Mouse (Mus musculus): ENCODE results near the gene Spink4. TPM values are rescaled to one million over a fixed set of nuclear protein-coding genes. Genes with fewer than 3 reads are reported as not detected.
A peak's percentile ranks its signal among the peaks of the same experiment; 100 is the strongest.

The Spink4 gene
- polyA plus RNA-seq, 1 experiment: not detected

DNA sequence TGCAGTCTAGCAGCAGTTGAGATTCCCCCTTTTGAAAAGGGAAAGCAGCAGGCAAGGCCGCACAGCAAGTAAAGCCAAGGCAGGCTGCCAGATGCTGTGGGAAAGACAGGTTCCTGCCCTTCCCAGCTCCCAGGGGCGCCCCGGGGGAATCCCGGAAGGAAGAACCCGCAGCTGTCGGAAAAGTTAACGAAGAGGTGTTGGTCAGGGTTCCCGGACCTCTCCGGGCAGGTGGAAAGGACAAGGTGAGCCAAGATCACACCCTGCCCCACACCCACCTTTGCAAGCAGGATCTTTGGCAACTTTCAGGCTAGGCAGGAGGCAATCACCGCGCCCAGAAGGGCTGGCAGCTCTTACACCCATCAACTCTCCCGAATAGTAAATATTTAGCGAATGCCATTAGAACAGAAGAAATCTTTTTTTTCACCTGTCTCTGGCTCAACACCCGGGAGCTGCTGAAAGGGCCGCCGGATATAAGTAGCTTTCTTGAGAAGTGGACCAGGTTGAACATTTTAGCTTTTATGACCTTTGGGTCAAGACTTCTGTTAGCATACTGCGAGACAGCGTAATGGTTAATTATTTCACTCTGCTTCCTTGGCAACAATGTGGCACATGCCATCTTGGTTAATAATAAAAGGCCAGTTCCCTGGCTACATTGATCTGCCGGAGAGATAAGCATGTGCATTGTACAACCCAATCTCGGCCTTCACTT is 11.4 kb upstream of the Spink4 start:
- TF ChIP-seq CTCF (IDR thresholded peaks at IDR 0.05; ENCODE audit: low read depth, low read length) (no peak), EP300 (IDR thresholded peaks at IDR 0.05; ENCODE audit: insufficient read depth, low read depth, low read length) (peak; percentile 15; the same call in 1 of the 2 replicates), POLR2A (IDR thresholded peaks at IDR 0.05; ENCODE audit: insufficient read depth, low read length) (no peak)
- Histone ChIP-seq H3K36me3 (ENCODE audit: control insufficient read depth, insufficient read depth, low read length, poor library complexity, severe bottlenecking) (no peaks in the 10 kb centered on the region), H3K9me3 (replicated peaks; ENCODE audit: control insufficient read depth, insufficient read depth, low read length, poor library complexity, severe bottlenecking) (no peaks in the 10 kb centered on the region), H3K27ac (ENCODE audit: insufficient read depth, low read length) (peak overlapping the region; percentile 58), H3K4me1 (ENCODE audit: control insufficient read depth, insufficient read depth, low read length) (peaks cover 2% of the 10 kb centered on the region), H3K9ac (ENCODE audit: low read depth, poor library complexity, severe bottlenecking) (peak overlapping the region; percentile 19), H3K4me3 (ENCODE audit: low read depth, low read length) (peak overlapping the region; percentile 11), H3K27me3 (ENCODE audit: control insufficient read depth, insufficient read depth, low read length, poor library complexity, severe bottlenecking) (no peaks in the 10 kb centered on the region)

GRCm38 (mm10) chr4:40914287-40914867 is 5.5 kb upstream of the Spink4 start:
- no peak overlapping the region for H3K4me3 ChIP-seq (ENCODE audit: low read depth, low read length)
- H3K9ac ChIP-seq (ENCODE audit: low read depth, poor library complexity, severe bottlenecking): no peak overlapping the region
- TF ChIP-seq CTCF (IDR thresholded peaks at IDR 0.05; ENCODE audit: low read depth, low read length) (no peak), POLR2A (IDR thresholded peaks at IDR 0.05; ENCODE audit: insufficient read depth, low read length) (no peak), EP300 (IDR thresholded peaks at IDR 0.05; ENCODE audit: insufficient read depth, low read depth, low read length) (no peak)
- H3K9me3 ChIP-seq (replicated peaks; ENCODE audit: control insufficient read depth, insufficient read depth, low read length, poor library complexity, severe bottlenecking): no peaks in the 10 kb centered on the region
- no peaks in the 10 kb centered on the region for H3K36me3 ChIP-seq (ENCODE audit: control insufficient read depth, insufficient read depth, low read length, poor library complexity, severe bottlenecking)
- H3K4me1 ChIP-seq (ENCODE audit: control insufficient read depth, insufficient read depth, low read length): peaks cover 2% of the 10 kb centered on the region
- no peaks in the 10 kb centered on the region for H3K27me3 ChIP-seq (ENCODE audit: control insufficient read depth, insufficient read depth, low read length, poor library complexity, severe bottlenecking)
- H3K27ac ChIP-seq (ENCODE audit: insufficient read depth, low read length): no peak overlapping the region

GRCm38 (mm10) chr4:40915947-40916346 is 3.9 kb upstream of the Spink4 start:
- no peak overlapping the region for H3K27ac ChIP-seq (ENCODE audit: insufficient read depth, low read length)
- no peaks in the 10 kb centered on the region for H3K9me3 ChIP-seq (replicated peaks; ENCODE audit: control insufficient read depth, insufficient read depth, low read length, poor library complexity, severe bottlenecking)
- H3K36me3 ChIP-seq (ENCODE audit: control insufficient read depth, insufficient read depth, low read length, poor library complexity, severe bottlenecking): no peaks in the 10 kb centered on the region
- H3K9ac ChIP-seq (ENCODE audit: low read depth, poor library complexity, severe bottlenecking): no peak overlapping the region
- no peak for TF ChIP-seq EP300 (IDR thresholded peaks at IDR 0.05; ENCODE audit: insufficient read depth, low read depth, low read length)
- TF ChIP-seq POLR2A (IDR thresholded peaks at IDR 0.05; ENCODE audit: insufficient read depth, low read length): no peak
- no peak for TF ChIP-seq CTCF (IDR thresholded peaks at IDR 0.05; ENCODE audit: low read depth, low read length)
- no peaks in the 10 kb centered on the region for H3K4me1 ChIP-seq (ENCODE audit: control insufficient read depth, insufficient read depth, low read length)
- no peak overlapping the region for H3K4me3 ChIP-seq (ENCODE audit: low read depth, low read length)
- no peaks in the 10 kb centered on the region for H3K27me3 ChIP-seq (ENCODE audit: control insufficient read depth, insufficient read depth, low read length, poor library complexity, severe bottlenecking)

GRCm38 (mm10) chr4:40916592-40917155 is 3.2 kb upstream of the Spink4 start:
- H3K27me3 ChIP-seq (ENCODE audit: control insufficient read depth, insufficient read depth, low read length, poor library complexity, severe bottlenecking): no peaks in the 10 kb centered on the region
- H3K9ac ChIP-seq (ENCODE audit: low read depth, poor library complexity, severe bottlenecking): no peak overlapping the region
- H3K4me3 ChIP-seq (ENCODE audit: low read depth, low read length): no peak overlapping the region
- no peaks in the 10 kb centered on the region for H3K4me1 ChIP-seq (ENCODE audit: control insufficient read depth, insufficient read depth, low read length)
- TF ChIP-seq EP300 (IDR thresholded peaks at IDR 0.05; ENCODE audit: insufficient read depth, low read depth, low read length) (no peak), POLR2A (IDR thresholded peaks at IDR 0.05; ENCODE audit: insufficient read depth, low read length) (no peak), CTCF (IDR thresholded peaks at IDR 0.05; ENCODE audit: low read depth, low read length) (peak; percentile 61)
- H3K27ac ChIP-seq (ENCODE audit: insufficient read depth, low read length): no peak overlapping the region
- no peaks in the 10 kb centered on the region for H3K9me3 ChIP-seq (replicated peaks; ENCODE audit: control insufficient read depth, insufficient read depth, low read length, poor library complexity, severe bottlenecking)
- no peaks in the 10 kb centered on the region for H3K36me3 ChIP-seq (ENCODE audit: control insufficient read depth, insufficient read depth, low read length, poor library complexity, severe bottlenecking)

DNA sequence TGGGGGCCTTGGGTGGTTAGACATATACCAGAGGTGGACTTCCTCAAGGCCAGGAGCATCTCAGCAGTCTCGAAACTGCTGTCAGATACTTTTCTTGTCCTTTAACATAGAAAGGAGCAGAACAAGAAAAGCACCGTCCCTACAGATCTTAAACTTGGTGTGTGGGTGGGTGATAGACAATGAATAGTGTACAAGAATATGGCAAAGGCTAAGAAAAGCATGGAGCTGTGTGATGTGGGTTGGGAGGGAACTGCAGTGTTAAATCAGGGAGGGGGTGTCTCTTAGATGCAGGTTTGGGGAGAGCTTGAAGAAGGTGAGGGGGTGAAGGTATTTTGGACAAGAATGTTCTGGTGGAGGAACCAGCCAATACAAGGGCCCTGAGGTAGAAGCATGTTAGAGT is 724 bp downstream of the Spink4 start:
- no peaks in the 10 kb centered on the region for H3K36me3 ChIP-seq (ENCODE audit: control insufficient read depth, insufficient read depth, low read length, poor library complexity, severe bottlenecking)
- no peaks in the 10 kb centered on the region for H3K9me3 ChIP-seq (replicated peaks; ENCODE audit: control insufficient read depth, insufficient read depth, low read length, poor library complexity, severe bottlenecking)
- no peaks in the 10 kb centered on the region for H3K27me3 ChIP-seq (ENCODE audit: control insufficient read depth, insufficient read depth, low read length, poor library complexity, severe bottlenecking)
- no peaks in the 10 kb centered on the region for H3K4me1 ChIP-seq (ENCODE audit: control insufficient read depth, insufficient read depth, low read length)
- no peak overlapping the region for H3K9ac ChIP-seq (ENCODE audit: low read depth, poor library complexity, severe bottlenecking)
- H3K4me3 ChIP-seq (ENCODE audit: low read depth, low read length): no peak overlapping the region
- H3K27ac ChIP-seq (ENCODE audit: insufficient read depth, low read length): no peak overlapping the region
- no peak for TF ChIP-seq EP300 (IDR thresholded peaks at IDR 0.05; ENCODE audit: insufficient read depth, low read depth, low read length)
- no peak for TF ChIP-seq POLR2A (IDR thresholded peaks at IDR 0.05; ENCODE audit: insufficient read depth, low read length)
- no peak for TF ChIP-seq CTCF (IDR thresholded peaks at IDR 0.05; ENCODE audit: low read depth, low read length)

GRCm38 (mm10) chr4:40921288-40921687 is 1.4 kb downstream of the Spink4 start:
- no peak overlapping the region for H3K27ac ChIP-seq (ENCODE audit: insufficient read depth, low read length)
- H3K4me3 ChIP-seq (ENCODE audit: low read depth, low read length): no peak overlapping the region
- no peaks in the 10 kb centered on the region for H3K27me3 ChIP-seq (ENCODE audit: control insufficient read depth, insufficient read depth, low read length, poor library complexity, severe bottlenecking)
- H3K36me3 ChIP-seq (ENCODE audit: control insufficient read depth, insufficient read depth, low read length, poor library complexity, severe bottlenecking): no peaks in the 10 kb centered on the region
- no peaks in the 10 kb centered on the region for H3K9me3 ChIP-seq (replicated peaks; ENCODE audit: control insufficient read depth, insufficient read depth, low read length, poor library complexity, severe bottlenecking)
- no peak overlapping the region for H3K9ac ChIP-seq (ENCODE audit: low read depth, poor library complexity, severe bottlenecking)
- no peaks in the 10 kb centered on the region for H3K4me1 ChIP-seq (ENCODE audit: control insufficient read depth, insufficient read depth, low read length)
- TF ChIP-seq CTCF (IDR thresholded peaks at IDR 0.05; ENCODE audit: low read depth, low read length) (no peak), POLR2A (IDR thresholded peaks at IDR 0.05; ENCODE audit: insufficient read depth, low read length) (no peak), EP300 (IDR thresholded peaks at IDR 0.05; ENCODE audit: insufficient read depth, low read depth, low read length) (no peak)
